Mouse (Mus musculus): ENCODE results near the gene Nat8.
"Not testable (repeated sequence)": the region's sequence is repeated elsewhere in the genome, so short reads cannot be mapped to it uniquely, and the experiment has no call there.

DNA sequence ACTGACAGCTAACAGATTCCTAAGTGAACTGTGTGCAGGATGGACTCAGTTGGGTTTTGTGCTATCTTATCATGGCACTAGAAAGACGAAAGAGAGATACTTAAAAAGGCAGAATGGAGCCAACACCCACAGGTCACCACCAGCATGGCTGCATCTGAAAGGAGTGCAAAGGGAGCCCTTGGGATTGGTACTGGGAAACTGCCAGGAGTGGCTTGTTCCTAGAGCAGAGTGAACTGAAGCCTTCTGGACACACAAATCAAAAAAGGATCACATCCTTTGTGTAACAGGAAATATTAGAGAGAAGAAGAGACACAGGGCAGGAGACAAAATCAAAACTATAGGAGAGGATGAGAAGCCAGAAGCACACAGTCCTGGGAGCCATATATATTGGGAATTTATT is 35.1 kb upstream of the Nat8 start:
- not testable (repeated sequence) for TF ChIP-seq TCF3 (IDR thresholded peaks at IDR 0.05; ENCODE audit: insufficient read length, low read depth); CEBPB (IDR thresholded peaks at IDR 0.05; ENCODE audit: insufficient read depth, poor library complexity, severe bottlenecking); POLR2A (IDR thresholded peaks at IDR 0.05; ENCODE audit: insufficient read length, low read depth); MAX (IDR thresholded peaks at IDR 0.05; ENCODE audit: low read depth)
